Mouse (Mus musculus) cerebellum, adult 18-20 months (tissue): ENCODE measurements around the gene Cdhr5.
"Not testable (repeated sequence)": the region's sequence is repeated elsewhere in the genome, so short reads cannot be mapped to it uniquely, and the experiment has no call there.

Experiments used
- DNase-seq, 2 experiments: peaks; one replicate each; pipeline ENCODE4 v3.0.0; 2021

Gene Cdhr5

GRCm38 (mm10) chr7:141277701-141278678 is 1.4 kb upstream of the Cdhr5 start:
- no peak for DNase-seq

DNA sequence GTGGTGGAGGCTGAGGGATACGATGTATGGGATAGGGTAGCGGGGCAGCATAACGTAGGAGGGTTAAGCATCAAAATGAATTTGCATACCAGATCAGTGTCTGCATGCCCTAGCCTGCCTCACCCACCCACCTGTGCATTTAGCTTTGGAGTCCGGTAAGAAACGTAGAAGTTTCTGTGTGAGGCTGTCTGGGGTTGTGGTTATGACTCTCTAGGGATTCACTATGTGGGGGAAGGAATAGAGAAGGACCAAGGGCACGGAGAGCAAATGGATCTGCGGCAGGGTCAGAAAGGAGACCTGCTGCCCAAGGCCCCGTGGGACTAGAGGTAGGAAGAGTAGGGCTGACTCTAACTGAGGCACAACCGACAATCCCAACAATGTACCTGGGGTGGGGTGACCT is 1.2 kb downstream of the Cdhr5 start:
- no peak for DNase-seq

DNA sequence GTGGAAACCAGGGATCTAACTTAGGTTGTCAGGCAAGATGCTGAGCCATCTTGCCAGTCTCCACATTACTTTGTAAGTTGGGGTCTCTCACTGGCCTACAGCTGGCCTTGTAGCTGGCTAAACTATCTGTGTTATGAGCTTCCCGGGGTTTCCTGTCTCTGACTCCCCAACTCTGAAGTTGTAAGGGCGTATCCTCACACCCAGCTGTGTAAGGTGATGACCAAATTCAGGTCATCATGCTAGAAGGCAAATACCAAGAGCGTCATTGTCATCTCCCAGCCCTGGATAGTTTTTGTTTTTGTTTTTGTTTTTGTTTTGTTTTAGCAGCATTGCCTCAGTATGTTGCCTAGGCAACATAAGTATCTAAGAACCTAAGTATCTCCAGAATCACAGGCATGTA is 6.0 kb downstream of the Cdhr5 start:
- DNase-seq: no peak

DNA sequence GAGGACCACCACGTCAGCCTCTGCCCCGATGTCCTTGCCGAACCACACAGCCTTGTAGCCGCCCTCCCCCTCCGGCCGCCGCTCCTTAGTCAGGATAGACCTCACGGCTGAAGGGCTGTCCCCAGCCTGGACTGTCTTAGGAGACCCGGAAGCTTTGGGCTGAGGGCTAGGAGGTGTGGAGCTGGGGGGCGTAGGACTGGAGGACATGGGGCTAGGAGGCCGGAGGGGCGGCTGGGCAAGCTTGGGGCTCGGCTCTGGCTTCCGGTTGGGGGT is 7.4 kb downstream of the Cdhr5 start:
- no peak for DNase-seq

DNA sequence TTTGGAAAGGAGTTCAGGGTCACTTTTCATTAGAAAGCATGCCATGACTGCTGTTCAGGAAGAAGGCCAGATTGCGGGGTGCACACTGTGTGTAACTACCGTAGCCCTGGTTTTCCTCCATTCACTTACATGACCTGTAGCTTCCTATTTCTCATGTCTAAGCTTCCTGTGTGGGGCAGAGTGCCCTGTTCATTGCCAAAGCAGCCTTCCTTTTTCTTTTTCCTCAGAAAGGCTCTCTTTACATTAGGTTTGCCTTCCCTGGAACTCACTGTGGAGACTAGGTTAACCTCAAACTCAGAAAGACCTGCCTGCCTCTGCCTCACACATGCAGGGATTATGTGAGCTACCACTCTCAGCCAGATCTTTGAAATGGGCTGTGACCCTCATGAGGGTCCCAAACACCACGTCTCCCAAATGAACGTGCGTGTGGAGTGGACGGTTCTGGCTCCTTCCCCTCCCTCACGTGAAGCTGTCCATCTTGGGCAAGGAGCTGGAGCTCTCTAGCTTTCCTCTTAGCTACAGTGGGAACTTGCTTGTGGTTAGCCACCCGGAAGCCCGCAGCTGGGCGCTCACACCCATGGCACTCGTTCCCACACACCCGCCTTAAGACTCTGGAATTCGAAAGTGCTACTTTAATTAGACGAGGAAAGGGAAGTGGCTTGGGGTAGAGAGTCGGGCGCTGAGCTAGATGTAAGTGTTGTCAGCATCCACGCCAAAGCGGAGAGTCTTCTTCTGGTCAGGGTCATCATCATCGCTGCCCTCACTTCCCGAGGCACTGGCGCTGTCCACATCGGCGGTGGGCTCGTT is 7.9 kb downstream of the Cdhr5 start:
- no peak for DNase-seq

GRCm38 (mm10) chr7:141265739-141266561 is 10.6 kb downstream of the Cdhr5 start, which contains the start of gene Irf7:
Gene Irf7 (minus strand): TSS chr7:141266481.
- peak; percentile 39 to 50 for DNase-seq

GRCm38 (mm10) chr7:141265411-141265738 is 11.2 kb downstream of the Cdhr5 start:
- no peak for DNase-seq

DNA sequence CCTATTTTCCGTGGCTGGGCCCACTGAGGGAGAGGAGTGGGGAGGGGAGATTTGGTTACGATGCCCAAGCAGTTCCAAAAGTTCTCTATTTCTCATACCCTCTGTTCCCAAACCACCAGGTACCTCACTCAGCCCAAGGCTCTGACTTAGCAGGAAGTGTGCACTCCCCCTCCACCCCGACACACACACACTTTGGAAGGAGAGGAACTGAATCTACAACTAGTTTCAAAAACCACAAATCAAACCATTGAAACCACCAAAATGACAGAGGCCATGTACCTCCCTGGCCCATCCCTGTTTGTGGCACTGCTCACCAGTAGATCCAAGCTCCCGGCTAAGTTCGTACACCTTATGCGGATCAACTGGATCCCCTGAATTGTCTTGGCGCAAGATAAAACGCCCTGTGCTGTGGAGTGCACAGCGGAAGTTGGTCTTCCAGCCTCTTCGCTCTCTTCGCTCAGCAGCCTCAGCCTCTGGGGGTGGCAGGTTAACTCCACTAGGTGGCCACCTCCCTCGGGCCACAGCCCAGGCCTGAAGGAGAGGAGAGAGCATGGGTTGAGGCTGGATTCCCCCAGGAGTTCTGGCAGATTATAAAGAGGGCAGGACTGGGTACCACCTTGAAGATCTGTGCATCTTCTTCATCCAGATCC is 11.7 kb downstream of the Cdhr5 start:
- peak; percentile 34 to 40 for DNase-seq

GRCm38 (mm10) chr7:141264041-141264700 is 12.4 kb downstream of the Cdhr5 start:
- no peak for DNase-seq

DNA sequence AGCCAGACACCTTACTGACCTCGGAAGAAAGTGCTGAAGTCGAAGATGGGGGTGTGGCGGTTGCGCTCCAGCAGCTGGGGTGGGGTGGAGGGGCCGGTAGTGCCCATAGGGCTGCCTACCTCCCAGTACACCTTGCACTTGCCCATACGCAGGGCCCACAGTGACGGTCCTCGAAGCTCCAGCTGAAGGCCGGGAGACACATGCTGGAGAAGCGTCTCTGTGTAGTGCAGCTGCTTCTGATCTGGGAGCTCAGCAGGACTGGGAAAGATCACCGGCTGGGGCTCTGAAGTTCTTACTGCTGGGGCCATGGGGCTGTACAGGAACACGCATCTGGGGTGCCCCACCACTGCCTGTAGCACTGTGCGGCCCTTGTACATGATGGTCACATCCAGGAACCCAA is 12.9 kb downstream of the Cdhr5 start:
- no peak for DNase-seq

DNA sequence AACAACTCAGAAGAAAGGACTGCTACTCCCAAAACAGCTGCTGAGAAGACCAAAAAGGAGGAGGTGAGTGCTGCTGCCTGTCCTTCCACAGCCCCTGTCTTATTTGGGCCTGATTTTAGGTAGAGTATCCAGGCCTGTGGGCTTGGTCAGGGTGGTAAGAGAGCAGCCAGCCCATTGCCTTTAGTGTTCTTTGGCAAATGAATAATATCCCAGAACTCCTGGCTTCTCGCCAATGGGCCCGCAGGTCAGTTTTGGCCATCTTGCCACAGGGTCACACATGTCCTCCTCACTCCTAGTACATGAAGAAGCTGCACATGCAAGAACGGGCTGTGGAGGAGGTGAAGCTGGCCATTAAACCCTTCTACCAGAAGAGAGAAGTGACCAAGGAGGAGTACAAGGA is 15.1 kb downstream of the Cdhr5 start:
- DNase-seq: peak in 1 of 2 experiments; percentile 43

DNA sequence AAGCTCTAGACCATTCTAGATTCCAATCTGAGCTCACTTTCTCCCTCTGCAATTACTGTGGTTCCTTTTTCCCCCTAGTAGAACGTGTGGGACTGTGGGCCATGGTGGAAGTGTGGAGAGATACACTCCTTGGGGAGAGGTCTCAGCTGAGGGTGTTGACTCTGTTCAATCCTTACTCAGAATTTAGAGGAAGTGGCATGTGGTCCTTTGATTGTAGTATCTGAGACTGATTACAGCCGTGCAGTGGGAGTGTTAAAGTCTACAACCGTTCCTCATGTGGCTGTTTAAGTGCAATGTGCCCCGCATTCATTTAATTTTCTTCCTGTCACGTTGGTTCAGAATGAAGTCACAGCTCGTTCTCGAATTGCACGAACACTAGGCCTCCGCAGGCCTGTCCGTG is 20.4 kb downstream of the Cdhr5 start:
- DNase-seq: no peak

- DNase-seq: not testable (repeated sequence)
Observed at GRCm38 (mm10) chr7:141250486-141250885, 26.1 kb downstream of the Cdhr5 start.

DNA sequence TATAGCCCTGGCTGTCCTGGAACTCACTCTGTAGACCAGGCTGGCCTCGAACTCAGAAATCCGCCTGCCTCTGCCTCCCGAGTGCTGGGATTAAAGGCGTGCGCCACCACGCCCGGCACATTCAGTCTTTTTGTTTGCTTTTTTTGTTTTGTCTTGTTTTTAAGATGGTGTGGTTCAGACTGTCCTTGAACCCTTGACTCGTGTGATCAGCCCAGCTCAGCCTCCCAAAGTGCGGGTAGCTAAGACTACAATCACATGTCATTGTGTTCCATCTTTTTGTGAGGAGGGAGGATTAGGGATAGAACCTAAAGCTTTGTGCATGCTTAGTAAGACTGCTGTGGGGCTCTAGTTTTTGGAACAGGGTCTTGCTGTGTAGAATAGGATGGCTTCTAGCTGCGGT is 45.0 kb downstream of the Cdhr5 start:
- no peak for DNase-seq

GRCm38 (mm10) chr7:141231111-141231510 is 45.5 kb downstream of the Cdhr5 start:
- peak; percentile 34 to 40 for DNase-seq

GRCm38 (mm10) chr7:141230570-141230969 is 46.0 kb downstream of the Cdhr5 start:
- no peak for DNase-seq

DNA sequence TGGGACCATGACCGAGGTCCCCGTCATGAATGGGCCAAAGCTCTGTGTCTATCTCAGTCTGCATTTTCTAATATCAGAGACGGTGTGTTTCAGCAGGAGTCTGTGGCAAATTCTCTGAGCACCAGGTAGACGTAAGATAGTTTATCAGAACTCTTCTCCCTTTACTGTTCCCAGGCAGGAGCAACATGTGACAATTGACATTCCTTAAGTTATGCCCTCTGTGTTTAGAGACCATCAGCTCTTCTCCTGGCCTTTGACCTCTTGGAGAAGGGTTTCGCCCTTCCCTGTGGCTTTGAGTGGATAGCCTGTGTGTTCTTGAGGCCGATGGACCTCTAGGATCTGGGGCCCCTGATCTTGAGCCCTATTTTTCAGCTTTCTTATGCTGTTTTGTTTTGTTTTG is 46.9 kb downstream of the Cdhr5 start:
- no peak for DNase-seq

- DNase-seq: peak; percentile 89 to 97
Observed at GRCm38 (mm10) chr7:141228279-141229067, 48.1 kb downstream of the Cdhr5 start, which contains the start of gene Phrf1. Gene Phrf1 (plus strand): TSS chr7:141228784.

GRCm38 (mm10) chr7:141227796-141228195 is 48.8 kb downstream of the Cdhr5 start:
- DNase-seq: no peak

DNA sequence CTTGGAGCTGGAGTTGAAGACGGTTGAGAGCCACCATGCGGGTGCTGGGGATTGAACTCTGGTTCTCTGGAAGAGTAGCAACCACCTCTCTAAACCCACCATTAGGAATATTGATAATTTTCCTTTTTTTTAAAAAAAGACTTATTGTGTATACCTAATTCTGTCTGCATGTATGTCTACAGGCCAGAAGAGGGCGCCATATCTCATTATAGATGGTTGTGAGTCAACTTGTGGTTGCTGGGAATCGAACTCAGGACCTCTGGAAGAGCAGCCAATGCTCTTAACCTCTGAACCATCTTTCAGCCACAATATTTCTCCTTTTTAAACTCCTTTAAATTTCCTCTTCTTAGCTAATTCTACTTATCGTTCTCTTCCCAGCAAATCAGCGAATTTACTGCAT is 50.1 kb downstream of the Cdhr5 start:
- DNase-seq: no peak

- DNase-seq: no peak
Observed at GRCm38 (mm10) chr7:141222696-141223215, 53.8 kb downstream of the Cdhr5 start.
